In the genomic region with DNA sequence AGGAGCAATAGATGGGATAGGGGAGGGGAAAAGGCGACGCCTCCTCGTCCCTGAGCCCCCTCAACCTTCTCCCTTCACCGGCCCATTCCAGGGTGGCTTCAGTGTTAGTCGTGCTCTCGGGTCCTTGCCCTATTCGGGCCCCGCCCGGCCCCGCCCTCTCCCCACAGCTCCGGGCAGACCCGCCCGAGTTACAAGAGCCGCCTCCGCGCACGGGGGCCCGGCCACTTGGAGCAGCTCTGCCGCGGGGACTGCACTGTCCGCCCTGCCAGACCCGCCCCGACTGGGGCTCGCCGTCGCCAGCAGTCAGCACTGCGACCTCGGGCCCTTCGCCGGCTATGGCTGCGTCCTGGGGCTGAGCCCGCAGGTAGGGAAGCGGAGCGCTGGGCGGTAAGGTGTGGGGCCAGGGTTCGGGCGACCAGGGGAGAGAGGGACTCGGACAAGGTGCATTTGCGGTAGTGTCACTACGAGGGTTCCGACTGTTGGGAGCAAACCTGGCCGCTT, we compare ENCODE assay signal across 7 mouse cellular contexts. TPM values are rescaled to one million over a fixed set of nuclear protein-coding genes. Genes with fewer than 3 reads are reported as not detected.
DNase-seq lines count a peak whose midpoint lies in the region; ATAC-seq lines count a peak whose summit lies in the region.

Gene Ahnak (plus strand): TSS at position 219 of the 501 bp plus-strand sequence.

- peak within 1 kb of the TSS; percentile 45 for H3K9ac ChIP-seq in forebrain, embryonic 16.5 days (replicated peaks; ENCODE audit: low read depth, low read length)
- H3K9ac ChIP-seq in hindbrain, embryonic 12.5 days: peak within 1 kb of the TSS; percentile 71

- peaks cover 32% of the 10 kb centered on the region for H3K4me1 ChIP-seq in forebrain, embryonic 16.5 days (replicated peaks; ENCODE audit: control insufficient read depth, insufficient read depth, low read length)
- peaks cover 50% of the 10 kb centered on the region for H3K4me1 ChIP-seq in hindbrain, embryonic 12.5 days

- H3K9me3 ChIP-seq in forebrain, embryonic 16.5 days (ENCODE audit: control insufficient read depth, low read length): no peaks in the 10 kb centered on the region
- no peaks in the 10 kb centered on the region for H3K9me3 ChIP-seq in hindbrain, embryonic 12.5 days (replicated peaks)

- peaks cover 14% of the 10 kb centered on the region for H3K27me3 ChIP-seq in forebrain, embryonic 16.5 days (replicated peaks; ENCODE audit: control insufficient read depth, insufficient read depth, low read length)
- peaks cover 47% of the 10 kb centered on the region for H3K27me3 ChIP-seq in hindbrain, embryonic 12.5 days
- no peaks in the 10 kb centered on the region for H3K27me3 ChIP-seq in splenic B cell, adult 2 months (ENCODE audit: control insufficient read depth, insufficient read depth, low read length, poor library complexity, severe bottlenecking)

- peak; percentile 54 for DNase-seq in ES-CJ7 (ENCODE audit: low read depth, low spot score)
- peak; percentile 92 for DNase-seq in adrenal gland, postnatal 10 days
- DNase-seq in left cerebral cortex, adult 8-10 months (ENCODE audit: low spot score in 2 of 2): no peak
- peak; percentile 68 for DNase-seq in splenic B cell, adult 2 months (ENCODE audit: low read depth, low spot score)

- H3K36me3 ChIP-seq in forebrain, embryonic 16.5 days (ENCODE audit: control insufficient read depth, insufficient read depth): no peaks in the 10 kb centered on the region
- no peaks in the 10 kb centered on the region for H3K36me3 ChIP-seq in hindbrain, embryonic 12.5 days
- no peaks in the 10 kb centered on the region for H3K36me3 ChIP-seq in splenic B cell, adult 2 months (ENCODE audit: control insufficient read depth, insufficient read depth, low read length, poor library complexity, severe bottlenecking)

- H3K4me3 ChIP-seq in forebrain, embryonic 16.5 days (replicated peaks; ENCODE audit: low read length): peak within 1 kb of the TSS; percentile 44
- peak within 1 kb of the TSS; percentile 49 for H3K4me3 ChIP-seq in hindbrain, embryonic 12.5 days

- peak; percentile 24; the same call in 1 of the 2 replicates for ATAC-seq in forebrain, embryonic 16.5 days
- peak; percentile 24 for ATAC-seq in hindbrain, embryonic 12.5 days (ENCODE audit: low FRiP score)
- peak; percentile 36 for ATAC-seq in megakaryocyte, adult 5-6 weeks (ENCODE audit: poor library complexity, severe bottlenecking)

- 0% methylated on average over 37 of the region's 42 CpGs for WGBS in forebrain, embryonic 16.5 days
- WGBS in hindbrain, embryonic 12.5 days: under 1% methylated on average over 38 of the region's 42 CpGs

- H3K4me2 ChIP-seq in forebrain, embryonic 16.5 days (ENCODE audit: low read length): peak within 1 kb of the TSS; percentile 78
- H3K4me2 ChIP-seq in hindbrain, embryonic 12.5 days (replicated peaks): peak within 1 kb of the TSS; percentile 92

- H3K27ac ChIP-seq in forebrain, embryonic 16.5 days (ENCODE audit: low read length): no peak within 1 kb of the TSS
- H3K27ac ChIP-seq in hindbrain, embryonic 12.5 days: peak within 1 kb of the TSS; percentile 52; the same call in 1 of the 2 replicates

RNA-seq across cellular contexts. Expression of gene Ahnak, which starts in this region (rescaled TPM):
- 100 to 1,000 TPM; 146 to 184 TPM for total RNA-seq in adrenal gland, postnatal 10 days (2021)
- 2.2 and 3.4 TPM in 2 replicates for polyA plus RNA-seq in forebrain, embryonic 16.5 days (2015; fragmentation: Nextera tagmentation; extraction: Ambion mirVana)
- polyA plus RNA-seq in hindbrain, embryonic 12.5 days (2016; fragmentation: Nextera tagmentation; extraction: Ambion mirVana): 12.7 and 15.4 TPM in 2 replicates
- total RNA-seq in left cerebral cortex, adult 8-10 months (2022): 10 to 100 TPM; 24.9 to 29.0 (median 27.5) TPM
- total RNA-seq in megakaryocyte, adult 5-6 weeks (2015): 372 and 397 TPM in 2 replicates
- 659 and 727 TPM in 2 replicates for total RNA-seq in megakaryocyte, adult 5-6 weeks (2017)

Comparison
In these comparisons a context has a peak if more than half of its experiments do, and no peak if none do; other contexts are left out.
1. RNA of gene Ahnak (total RNA-seq): 372 to 727 TPM in megakaryocyte, adult 5-6 weeks and 146 to 184 TPM in adrenal gland, postnatal 10 days; 24.9 to 29.0 TPM in left cerebral cortex, adult 8-10 months; every median in the first group is over 4 times any median in the second.
2. DNase-seq: peak in ES-CJ7 (single experiment), adrenal gland, postnatal 10 days (single experiment) and splenic B cell, adult 2 months (single experiment); none in left cerebral cortex, adult 8-10 months (0 of 2).
3. Peak in every context shown above with its lines, with median percentiles within 50 percentile points of each other: ATAC-seq.